In the genomic region with DNA sequence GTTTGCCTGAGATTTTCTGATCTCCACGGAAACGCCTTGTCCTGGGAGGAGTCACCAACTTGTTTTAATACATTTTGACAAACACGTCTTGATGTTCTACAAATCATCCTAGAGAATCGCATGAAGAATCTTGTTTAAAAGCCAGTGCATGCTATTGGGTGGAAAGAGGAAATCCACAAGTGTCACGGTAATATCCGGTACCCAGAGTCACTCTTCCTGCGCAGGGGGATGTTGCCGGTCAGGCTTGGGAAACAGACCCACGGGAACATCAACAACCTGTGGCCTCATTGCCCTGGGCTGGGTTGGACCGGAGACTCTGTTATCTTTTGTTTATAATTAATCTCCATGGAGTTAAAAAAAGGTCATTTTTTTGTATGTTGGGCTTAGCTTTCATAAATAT, we compare ENCODE assay signal across 9 mouse cellular contexts. TPM values are rescaled to one million over a fixed set of nuclear protein-coding genes. Genes with fewer than 3 reads are reported as not detected.
A peak's percentile ranks its signal among the peaks of the same experiment; 100 is the strongest.
DNase-seq lines count a peak whose midpoint lies in the region; ATAC-seq and TF ChIP-seq lines count a peak whose summit lies in the region.
"Had no signal": no experiment of that assay in that cellular context is flagged by ENCODE, and none has a peak within 500 bp of the region (broad histone marks: within the 10 kb centered on the region; RNA-seq: fewer than 3 reads in every experiment).

No protein-coding gene starts in this region.

- no peak for TF ChIP-seq CTCF in intestine, postnatal 0 days (IDR thresholded peaks at IDR 0.05; ENCODE audit: low read depth)

- H3K4me1 ChIP-seq in intestine, embryonic 14.5 days (replicated peaks; ENCODE audit: control insufficient read depth, insufficient read depth, low read length), result peaks cover 11% of the 10 kb centered on the region
- no peaks in the 10 kb centered on the region for H3K4me1 ChIP-seq in intestine, postnatal 0 days (replicated peaks; ENCODE audit: control insufficient read depth, insufficient read depth, low read length)
- 0 out of 2 replicates have a peak, but pooled peaks cover 2% of the 10 kb centered on the region for H3K4me1 ChIP-seq in forebrain, embryonic 16.5 days (replicated peaks; ENCODE audit: control insufficient read depth, insufficient read depth, low read length)

- no peak overlapping the region for H3K4me3 ChIP-seq in intestine, embryonic 14.5 days (ENCODE audit: low read depth, low read length)
- H3K4me3 ChIP-seq in intestine, postnatal 0 days (ENCODE audit: low read depth, low read length), result no peak overlapping the region
- no peak overlapping the region for H3K4me3 ChIP-seq in forebrain, embryonic 16.5 days (replicated peaks; ENCODE audit: low read length)

- no peak for ATAC-seq in intestine, embryonic 14.5 days (replicated peaks; ENCODE audit: low FRiP score, low TSS enrichment, low read depth)
- ATAC-seq in intestine, postnatal 0 days, result no peak
- peak; percentile 61 for ATAC-seq in granulocyte monocyte progenitor cell, adult 5-6 weeks (replicated peaks; ENCODE audit: poor library complexity, severe bottlenecking)
- ATAC-seq in megakaryocyte, adult 5-6 weeks (ENCODE audit: poor library complexity, severe bottlenecking), result peak; percentile 81
- ATAC-seq in forebrain, embryonic 16.5 days, result no peak

- no peaks in the 10 kb centered on the region for H3K9me3 ChIP-seq in intestine, embryonic 14.5 days (ENCODE audit: control insufficient read depth, low read length)
- no peaks in the 10 kb centered on the region for H3K9me3 ChIP-seq in intestine, postnatal 0 days (ENCODE audit: control insufficient read depth)
- no peaks in the 10 kb centered on the region for H3K9me3 ChIP-seq in forebrain, embryonic 16.5 days (ENCODE audit: control insufficient read depth, low read length)

- WGBS in intestine, embryonic 14.5 days, result 36% methylated on average over 10 of the region's 10 CpGs
- 48% methylated on average over 10 of the region's 10 CpGs for WGBS in intestine, postnatal 0 days
- WGBS in forebrain, embryonic 16.5 days, result 88% methylated on average over 10 of the region's 10 CpGs

- H3K4me2 ChIP-seq in intestine, embryonic 14.5 days (ENCODE audit: low read length), result no peak overlapping the region
- H3K4me2 ChIP-seq in intestine, postnatal 0 days (replicated peaks; ENCODE audit: low read depth), result no peak overlapping the region
- H3K4me2 ChIP-seq in forebrain, embryonic 16.5 days (ENCODE audit: low read length), result no peak overlapping the region

- no peaks in the 10 kb centered on the region for H3K27me3 ChIP-seq in intestine, embryonic 14.5 days (replicated peaks; ENCODE audit: control insufficient read depth, insufficient read depth, low read length)
- no peaks in the 10 kb centered on the region for H3K27me3 ChIP-seq in intestine, postnatal 0 days (replicated peaks; ENCODE audit: control insufficient read depth, insufficient read depth, low read length)
- H3K27me3 ChIP-seq in forebrain, embryonic 16.5 days (replicated peaks; ENCODE audit: control insufficient read depth, insufficient read depth, low read length), result no peaks in the 10 kb centered on the region

- H3K27ac ChIP-seq in intestine, embryonic 14.5 days (ENCODE audit: low read depth), result 0 out of 2 replicates have a peak overlapping the region, but pooled peaks have one; percentile 2
- no peak overlapping the region for H3K27ac ChIP-seq in intestine, postnatal 0 days (ENCODE audit: low read depth, low read length)
- H3K27ac ChIP-seq in forebrain, embryonic 16.5 days (ENCODE audit: low read length), result no peak overlapping the region

- DNase-seq in intestine, embryonic 14.5 days (ENCODE audit: low spot score), result no peak
- DNase-seq in kidney, adult 9 months, result peak; percentile 58
- no peak for DNase-seq in gastrocnemius, postnatal 10 days
- DNase-seq in layer of hippocampus, postnatal 36 days, result no peak
- DNase-seq: cerebellum, postnatal 36 days had no signal

- H3K36me3 ChIP-seq in intestine, embryonic 14.5 days (ENCODE audit: control insufficient read depth, insufficient read depth, low read length), result no peaks in the 10 kb centered on the region
- no peaks in the 10 kb centered on the region for H3K36me3 ChIP-seq in intestine, postnatal 0 days (ENCODE audit: control insufficient read depth, insufficient read depth)
- H3K36me3 ChIP-seq in forebrain, embryonic 16.5 days (ENCODE audit: control insufficient read depth, insufficient read depth), result no peaks in the 10 kb centered on the region

- no peak overlapping the region for H3K9ac ChIP-seq in intestine, embryonic 14.5 days (ENCODE audit: low read length)
- no peak overlapping the region for H3K9ac ChIP-seq in intestine, postnatal 0 days (ENCODE audit: low read depth, low read length)
- H3K9ac ChIP-seq in forebrain, embryonic 16.5 days (replicated peaks; ENCODE audit: low read depth, low read length), result no peak overlapping the region

RNA-seq across cellular contexts. Expression of a gene that starts 22.1 kb away (rescaled TPM):
- polyA plus RNA-seq in intestine, embryonic 14.5 days (2014; fragmentation: Nextera tagmentation; extraction: Ambion mirVana), result 27.2 and 30.0 TPM in 2 replicates
- polyA plus RNA-seq in intestine, postnatal 0 days (2015; fragmentation: Nextera tagmentation; extraction: Ambion mirVana), result 11.6 and 13.6 TPM in 2 replicates
- 3.0 and 5.8 TPM in 2 replicates for total RNA-seq in granulocyte monocyte progenitor cell, adult 5-6 weeks (2014; fragmentation: Nextera tagmentation)
- total RNA-seq in granulocyte monocyte progenitor cell, adult 5-6 weeks (2017), result 3.9 and 6.6 TPM in 2 replicates
- total RNA-seq in megakaryocyte, adult 5-6 weeks (2015), result 1.4 and 1.9 TPM in 2 replicates
- total RNA-seq in megakaryocyte, adult 5-6 weeks (2017), result 2.9 and 8.1 TPM in 2 replicates
- 1 to 10 TPM; 4.5 to 5.8 TPM for total RNA-seq in gastrocnemius, postnatal 10 days (2021)
- 10 to 100 TPM; 30.2 to 31.6 TPM for total RNA-seq in layer of hippocampus, postnatal 36 days (2021)
- polyA plus RNA-seq in forebrain, embryonic 16.5 days (2015; fragmentation: Nextera tagmentation; extraction: Ambion mirVana), result 39.6 and 40.9 TPM in 2 replicates

Comparison
In these comparisons a context has a peak if more than half of its experiments do, and no peak if none do; other contexts are left out.
1. ATAC-seq: peak in granulocyte monocyte progenitor cell, adult 5-6 weeks (single experiment) and megakaryocyte, adult 5-6 weeks (single experiment); none in intestine, embryonic 14.5 days (single experiment), intestine, postnatal 0 days (single experiment) and forebrain, embryonic 16.5 days (single experiment).